Mouse (Mus musculus): ENCODE measurements around the gene 1700037H04Rik. TPM values are rescaled to one million over a fixed set of nuclear protein-coding genes. Genes with fewer than 3 reads are reported as not detected.

1700037H04Rik gene
- total and polyA plus RNA-seq, 3 experiments = 9.8 to 48.9 (median 11.3) TPM

GRCm38 (mm10) chr2:131170936-131171335 lies 11.1 kb upstream of the 1700037H04Rik start:
- 57% methylated on average over 9 of the region's 9 CpGs for WGBS
- Histone ChIP-seq H3K4me3 (peak overlapping the region; percentile 38; the same call in 1 of the 2 replicates), H3K36me3 (ENCODE audit: control insufficient read depth, insufficient read depth, low read length) (no peaks in the 10 kb centered on the region), H3K4me1 (ENCODE audit: control insufficient read depth, insufficient read depth, low read length) (peaks cover 3% of the 10 kb centered on the region; the same call in 1 of the 2 replicates), H3K27me3 (ENCODE audit: control insufficient read depth, insufficient read depth, low read length) (no peaks in the 10 kb centered on the region), H3K79me2 (replicated peaks; ENCODE audit: control insufficient read depth, insufficient read depth, low read length) (no peaks in the 10 kb centered on the region), H3K9ac (ENCODE audit: low read depth, low read length) (no peak overlapping the region), H3K27ac (no peak overlapping the region)
- no peak for DNase-seq
- TF ChIP-seq EP300 (IDR thresholded peaks at IDR 0.05; ENCODE audit: insufficient read depth, low read depth, low read length) = no peak
- no peak for TF ChIP-seq CTCF (IDR thresholded peaks at IDR 0.05)
- no peak for TF ChIP-seq POLR2A (IDR thresholded peaks at IDR 0.05; ENCODE audit: insufficient read depth, low read depth, low read length)
- intact Hi-C loops (cut with DNase I) = loop anchor here (1.0 to 10.0 kb wide), 2 partner anchors 11 to 336 kb away; partner anchors contain the start of gene 1700037H04Rik

- H3K36me3 ChIP-seq (ENCODE audit: control insufficient read depth, insufficient read depth, low read length) = no peaks in the 10 kb centered on the region
- H3K27ac ChIP-seq = no peak overlapping the region
- DNase-seq = no peak
- intact Hi-C loops (cut with DNase I) = no loop called here
- H3K9ac ChIP-seq (ENCODE audit: low read depth, low read length) = no peak overlapping the region
- WGBS = 83% methylated on average over 1 of the region's 1 CpGs
- TF ChIP-seq POLR2A (IDR thresholded peaks at IDR 0.05; ENCODE audit: insufficient read depth, low read depth, low read length) = no peak
- H3K4me3 ChIP-seq = no peak overlapping the region
- H3K79me2 ChIP-seq (replicated peaks; ENCODE audit: control insufficient read depth, insufficient read depth, low read length) = no peaks in the 10 kb centered on the region
- H3K27me3 ChIP-seq (ENCODE audit: control insufficient read depth, insufficient read depth, low read length) = no peaks in the 10 kb centered on the region
- H3K4me1 ChIP-seq (ENCODE audit: control insufficient read depth, insufficient read depth, low read length) = no peaks in the 10 kb centered on the region
Observed at GRCm38 (mm10) chr2:131168914-131169313, 9.0 kb upstream of the 1700037H04Rik start.

GRCm38 (mm10) chr2:131167984-131168383 lies 8.1 kb upstream of the 1700037H04Rik start:
- H3K4me3 ChIP-seq = no peak overlapping the region
- intact Hi-C loops (cut with DNase I) = no loop called here
- no peaks in the 10 kb centered on the region for H3K27me3 ChIP-seq (ENCODE audit: control insufficient read depth, insufficient read depth, low read length)
- no peaks in the 10 kb centered on the region for H3K79me2 ChIP-seq (replicated peaks; ENCODE audit: control insufficient read depth, insufficient read depth, low read length)
- H3K9ac ChIP-seq (ENCODE audit: low read depth, low read length) = no peak overlapping the region
- no peak for DNase-seq
- TF ChIP-seq CTCF (IDR thresholded peaks at IDR 0.05) (no peak), POLR2A (IDR thresholded peaks at IDR 0.05; ENCODE audit: insufficient read depth, low read depth, low read length) (no peak), EP300 (IDR thresholded peaks at IDR 0.05; ENCODE audit: insufficient read depth, low read depth, low read length) (no peak)
- H3K4me1 ChIP-seq (ENCODE audit: control insufficient read depth, insufficient read depth, low read length) = no peaks in the 10 kb centered on the region
- 56% methylated on average over 6 of the region's 6 CpGs for WGBS
- H3K27ac ChIP-seq = no peak overlapping the region
- H3K36me3 ChIP-seq (ENCODE audit: control insufficient read depth, insufficient read depth, low read length) = no peaks in the 10 kb centered on the region

- no peaks in the 10 kb centered on the region for H3K36me3 ChIP-seq (ENCODE audit: control insufficient read depth, insufficient read depth, low read length)
- 90% methylated on average over 2 of the region's 2 CpGs for WGBS
- intact Hi-C loops (cut with DNase I) = no loop called here
Observed at GRCm38 (mm10) chr2:131166172-131166571, 6.3 kb upstream of the 1700037H04Rik start.

GRCm38 (mm10) chr2:131163924-131164323 lies 4.0 kb upstream of the 1700037H04Rik start:
- Histone ChIP-seq H3K27me3 (ENCODE audit: control insufficient read depth, insufficient read depth, low read length) (no peaks in the 10 kb centered on the region), H3K79me2 (replicated peaks; ENCODE audit: control insufficient read depth, insufficient read depth, low read length) (no peaks in the 10 kb centered on the region)

More at GRCm38 (mm10) chr2:131166172-131166571, 6.3 kb upstream of the 1700037H04Rik start:
- DNase-seq = no peak
- Histone ChIP-seq H3K4me1 (ENCODE audit: control insufficient read depth, insufficient read depth, low read length) (no peaks in the 10 kb centered on the region), H3K27ac (no peak overlapping the region), H3K4me3 (no peak overlapping the region), H3K27me3 (ENCODE audit: control insufficient read depth, insufficient read depth, low read length) (no peaks in the 10 kb centered on the region), H3K9ac (ENCODE audit: low read depth, low read length) (no peak overlapping the region), H3K79me2 (replicated peaks; ENCODE audit: control insufficient read depth, insufficient read depth, low read length) (no peaks in the 10 kb centered on the region)
- TF ChIP-seq CTCF (IDR thresholded peaks at IDR 0.05) = no peak

GRCm38 (mm10) chr2:131160671-131161111 lies 810 bp upstream of the 1700037H04Rik start:
- intact Hi-C loops (cut with DNase I) = loop anchor here (1.0 to 5.0 kb wide), 4 partner anchors 11 to 198 kb away; no protein-coding TSS in a partner anchor
- H3K9ac ChIP-seq (ENCODE audit: low read depth, low read length) = peak overlapping the region; percentile 61
- peak overlapping the region; percentile 88 for H3K27ac ChIP-seq
- peak in 1 of 2 experiments; percentile 54 for DNase-seq
- no peaks in the 10 kb centered on the region; the same call in 1 of the 2 replicates for H3K4me1 ChIP-seq (ENCODE audit: control insufficient read depth, insufficient read depth, low read length)
- H3K36me3 ChIP-seq (ENCODE audit: control insufficient read depth, insufficient read depth, low read length) = no peaks in the 10 kb centered on the region
- WGBS = under 1% methylated on average over 17 of the region's 17 CpGs
- H3K4me3 ChIP-seq = peak overlapping the region; percentile 81
- H3K27me3 ChIP-seq (ENCODE audit: control insufficient read depth, insufficient read depth, low read length) = no peaks in the 10 kb centered on the region
- no peaks in the 10 kb centered on the region for H3K79me2 ChIP-seq (replicated peaks; ENCODE audit: control insufficient read depth, insufficient read depth, low read length)
- TF ChIP-seq POLR2A (IDR thresholded peaks at IDR 0.05; ENCODE audit: insufficient read depth, low read depth, low read length) (no peak), EP300 (IDR thresholded peaks at IDR 0.05; ENCODE audit: insufficient read depth, low read depth, low read length) (no peak), CTCF (IDR thresholded peaks at IDR 0.05) (peak; percentile 68)

More at GRCm38 (mm10) chr2:131163924-131164323, 4.0 kb upstream of the 1700037H04Rik start:
- H3K9ac ChIP-seq (ENCODE audit: low read depth, low read length) = no peak overlapping the region
- H3K36me3 ChIP-seq (ENCODE audit: control insufficient read depth, insufficient read depth, low read length) = no peaks in the 10 kb centered on the region
- no peak overlapping the region for H3K4me3 ChIP-seq
- intact Hi-C loops (cut with DNase I) = loop anchor here (5.0 kb wide), 2 partner anchors 88 to 202 kb away; no protein-coding TSS in a partner anchor
- WGBS = 76% methylated on average over 7 of the region's 7 CpGs
- no peak overlapping the region for H3K27ac ChIP-seq
- H3K4me1 ChIP-seq (ENCODE audit: control insufficient read depth, insufficient read depth, low read length) = no peaks in the 10 kb centered on the region; the same call in 1 of the 2 replicates
- TF ChIP-seq EP300 (IDR thresholded peaks at IDR 0.05; ENCODE audit: insufficient read depth, low read depth, low read length) (no peak), CTCF (IDR thresholded peaks at IDR 0.05) (no peak), POLR2A (IDR thresholded peaks at IDR 0.05; ENCODE audit: insufficient read depth, low read depth, low read length) (no peak)
- no peak for DNase-seq

Data from heart, adult 2 months (tissue).